Mouse (Mus musculus): Measurements from ENCODE around the gene Mrpl39.

Gene Mrpl39

GRCm38 (mm10) chr16:84698708-84699107, 36.8 kb downstream of the Mrpl39 start:
- DNase-seq (ENCODE audit: low spot score), result no peak

GRCm38 (mm10) chr16:84696178-84696577, 39.4 kb downstream of the Mrpl39 start:
- DNase-seq (ENCODE audit: low spot score), result no peak

- no peak for DNase-seq (ENCODE audit: low spot score)
Measured at GRCm38 (mm10) chr16:84681991-84682390, 53.6 kb downstream of the Mrpl39 start.

- DNase-seq (ENCODE audit: low spot score), result no peak
Measured at GRCm38 (mm10) chr16:84680760-84681159, 54.8 kb downstream of the Mrpl39 start.

GRCm38 (mm10) chr16:84677292-84677691, 58.2 kb downstream of the Mrpl39 start:
- no peak for DNase-seq (ENCODE audit: low spot score)

Data from urinary bladder, postnatal 10 days (tissue).